Mouse (Mus musculus) heart, postnatal 0 days (tissue): Measurements from ENCODE around the gene Got2. TPM values are rescaled to one million over a fixed set of nuclear protein-coding genes. Genes with fewer than 3 reads are reported as not detected.

ENCODE experiments used
- ATAC-seq: fragments of 200-750 bp; cut with Nextera tagmentation; 2 replicates; pipeline ENCODE4 v1.8.0; 2017; ENCODE audit warnings: low read depth, moderate number of reproducible peaks, moderate library complexity; ENCODE audit not compliant: insufficient read depth
- DNase-seq: peaks from one replicate; pipeline ENCODE4 v3.0.0-alpha.2; 2016; ENCODE audit warnings: low spot score
- H3K27ac ChIP-seq: fragments of 300-500 bp; sonication (generic); 2 replicates; pipeline ENCODE4 v1.5.1; 2014; ENCODE audit warnings: low read depth, mild to moderate bottlenecking
- H3K27me3 ChIP-seq: fragments of 300-500 bp; sonication (generic); 2 replicates; pipeline ENCODE4 v1.6.1; 2014; ENCODE audit warnings: low read length, mixed read lengths; ENCODE audit not compliant: control insufficient read depth, insufficient read depth
- H3K36me3 ChIP-seq: fragments of 300-500 bp; sonication (generic); replicated peaks from 2 replicates; pipeline ENCODE4 v1.6.1; 2014; ENCODE audit warnings: low read length, mixed read lengths; ENCODE audit not compliant: control insufficient read depth, insufficient read depth
- H3K4me1 ChIP-seq: fragments of 300-500 bp; sonication (generic); 2 replicates; pipeline ENCODE4 v1.6.1; 2014; ENCODE audit warnings: antibody characterized with exemption; ENCODE audit not compliant: control insufficient read depth, insufficient read depth
- H3K4me2 ChIP-seq: fragments of 300-500 bp; sonication (generic); 2 replicates; pipeline ENCODE4 v1.6.1; 2014; ENCODE audit warnings: low read depth, mild to moderate bottlenecking, low read length, moderate library complexity
- H3K4me3 ChIP-seq: fragments of 300-500 bp; sonication (generic); 2 replicates; pipeline ENCODE4 v1.5.1; 2014; ENCODE audit warnings: low read depth, low read length
- H3K9ac ChIP-seq: fragments of 300-500 bp; sonication (generic); replicated peaks from 2 replicates; pipeline ENCODE4 v1.6.1; 2014; ENCODE audit warnings: low read depth, low read length, mixed read lengths
- H3K9me3 ChIP-seq: fragments of 300-500 bp; sonication (generic); replicated peaks from 2 replicates; pipeline ENCODE4 v1.6.1; 2016; ENCODE audit warnings: low read length; ENCODE audit not compliant: control insufficient read depth
- CTCF ChIP-seq: IDR thresholded peaks from 2 replicates; pipeline ENCODE4 v1.5.1; 2016; ENCODE audit warnings: antibody characterized with exemption, control low read depth, low read depth
- EP300 ChIP-seq: IDR thresholded peaks from 2 replicates; pipeline ENCODE4 v1.6.1; 2016; ENCODE audit warnings: antibody characterized with exemption, low read depth
- WGBS: fragments of 180-500 bp; shearing (Covaris S2); extraction: QIAGEN DNeasy Blood & Tissue Kit; methylation state at CpG from one replicate; pipeline ENCODE4 v1.1.7; 2014; 5-methylcytosine and 5-hydroxymethylcytosine counted together
- polyA plus RNA-seq: library from polyadenylated mRNA; unstranded; fragments of >200 nt; fragmentation: Nextera tagmentation; extraction: Ambion mirVana; gene quantifications from 2 replicates; pipeline ENCODE4 v1.2.1, GENCODE M21; 2015
- total RNA-seq: library from RNA; depleted of rRNA; stranded (reverse); fragments of >200 nt; gene quantifications from 2 replicates; pipeline ENCODE4 v1.2.3, GENCODE M21; 2014; ENCODE audit warnings: low replicate concordance

Got2 gene
- total and polyA plus RNA-seq, 2 experiments from 2014 or later = 617 to 624 TPM

- H3K4me1 ChIP-seq = peaks cover 10% of the 10 kb centered on the region
- ATAC-seq (no peak), DNase-seq (no peak)
- peaks cover 32% of the 10 kb centered on the region for H3K36me3 ChIP-seq
- no peak overlapping the region for H3K4me2 ChIP-seq
- no peak overlapping the region for H3K4me3 ChIP-seq
- no peak overlapping the region for H3K9ac ChIP-seq
- 68% methylated on average over 24 of the region's 24 CpGs for WGBS
- H3K27me3 ChIP-seq = no peaks in the 10 kb centered on the region
- TF ChIP-seq CTCF (no peak), EP300 (no peak)
- no peak overlapping the region for H3K27ac ChIP-seq
- no peaks in the 10 kb centered on the region for H3K9me3 ChIP-seq
These were observed 40.2 kb downstream of the Got2 start for GRCm38 (mm10) chr8:95848061-95848551.

GRCm38 (mm10) chr8:95845026-95845425 lies 43.3 kb downstream of the Got2 start:
- H3K4me2 ChIP-seq = no peak overlapping the region
- no peaks in the 10 kb centered on the region for H3K9me3 ChIP-seq
- WGBS = 73% methylated on average over 7 of the region's 7 CpGs
- no peaks in the 10 kb centered on the region for H3K27me3 ChIP-seq
- H3K4me3 ChIP-seq = no peak overlapping the region
- no peak overlapping the region for H3K27ac ChIP-seq
- TF ChIP-seq CTCF (no peak), EP300 (no peak)
- H3K4me1 ChIP-seq = 0 out of 2 replicates have a peak, but pooled peaks cover 4% of the 10 kb centered on the region
- ATAC-seq (no peak), DNase-seq (no peak)
- peaks cover 43% of the 10 kb centered on the region for H3K36me3 ChIP-seq
- H3K9ac ChIP-seq = no peak overlapping the region

GRCm38 (mm10) chr8:95843968-95844367 lies 44.4 kb downstream of the Got2 start:
- Histone ChIP-seq H3K4me1 (0 out of 2 replicates have a peak, but pooled peaks cover 4% of the 10 kb centered on the region), H3K27ac (no peak overlapping the region), H3K36me3 (peaks cover 48% of the 10 kb centered on the region), H3K27me3 (no peaks in the 10 kb centered on the region), H3K9ac (no peak overlapping the region), H3K4me3 (no peak overlapping the region), H3K4me2 (no peak overlapping the region), H3K9me3 (no peaks in the 10 kb centered on the region)
- no peak for TF ChIP-seq EP300
- no peak for TF ChIP-seq CTCF
- DNase-seq = no peak
- 87% methylated on average over 6 of the region's 6 CpGs for WGBS
- no peak for ATAC-seq

GRCm38 (mm10) chr8:95841436-95841835 lies 46.9 kb downstream of the Got2 start:
- H3K36me3 ChIP-seq = peaks cover 53% of the 10 kb centered on the region

GRCm38 (mm10) chr8:95839289-95839688 lies 49.1 kb downstream of the Got2 start:
- no peaks in the 10 kb centered on the region for H3K27me3 ChIP-seq
- no peak overlapping the region for H3K9ac ChIP-seq
- TF ChIP-seq EP300 = no peak
- no peak for TF ChIP-seq CTCF
- H3K4me2 ChIP-seq = no peak overlapping the region
- ATAC-seq (no peak), DNase-seq (no peak)
- no peak overlapping the region for H3K27ac ChIP-seq
- WGBS = 98% methylated on average over 4 of the region's 4 CpGs
- H3K4me3 ChIP-seq = no peak overlapping the region
- no peaks in the 10 kb centered on the region for H3K9me3 ChIP-seq
- H3K36me3 ChIP-seq = peaks cover 36% of the 10 kb centered on the region
- no peaks in the 10 kb centered on the region for H3K4me1 ChIP-seq

More at GRCm38 (mm10) chr8:95841436-95841835, 46.9 kb downstream of the Got2 start:
- no peak overlapping the region for H3K4me3 ChIP-seq
- H3K4me2 ChIP-seq = no peak overlapping the region
- TF ChIP-seq CTCF = no peak
- TF ChIP-seq EP300 = no peak
- ATAC-seq = no peak
- no peak overlapping the region for H3K27ac ChIP-seq
- H3K27me3 ChIP-seq = no peaks in the 10 kb centered on the region
- H3K4me1 ChIP-seq = 0 out of 2 replicates have a peak, but pooled peaks cover 4% of the 10 kb centered on the region
- no peak overlapping the region for H3K9ac ChIP-seq
- H3K9me3 ChIP-seq = no peaks in the 10 kb centered on the region
- no peak for DNase-seq
- WGBS = 89% methylated on average over 15 of the region's 15 CpGs

GRCm38 (mm10) chr8:95837266-95837665 lies 51.1 kb downstream of the Got2 start:
- no peak overlapping the region for H3K9ac ChIP-seq

More at GRCm38 (mm10) chr8:95837266-95837665, 51.1 kb downstream of the Got2 start:
- no peak for DNase-seq
- Histone ChIP-seq H3K4me3 (no peak overlapping the region), H3K27me3 (no peaks in the 10 kb centered on the region), H3K4me1 (peaks cover 13% of the 10 kb centered on the region; the same call in 1 of the 2 replicates), H3K4me2 (no peak overlapping the region), H3K27ac (no peak overlapping the region), H3K9me3 (no peaks in the 10 kb centered on the region), H3K36me3 (peaks cover 24% of the 10 kb centered on the region)
- no peak for ATAC-seq
- 85% methylated on average over 10 of the region's 10 CpGs for WGBS
- TF ChIP-seq CTCF = no peak
- TF ChIP-seq EP300 = no peak
